Mouse (Mus musculus): ENCODE measurements around the gene Cd81. TPM values are rescaled to one million over a fixed set of nuclear protein-coding genes. Genes with fewer than 3 reads are reported as not detected.

Gene Cd81
- total and polyA plus RNA-seq, 2 experiments from 2014 or later = 423 to 473 TPM

GRCm38 (mm10) chr7:143020764-143021163 lies 31.8 kb upstream of the Cd81 start:
- H3K4me3 ChIP-seq (ENCODE audit: low read depth, low read length) = no peak overlapping the region
- H3K27ac ChIP-seq (ENCODE audit: low read depth, low read length) = no peak overlapping the region
- no peak overlapping the region for H3K9ac ChIP-seq
- DNase-seq (no peak), ATAC-seq (no peak)
- no peaks in the 10 kb centered on the region for H3K4me1 ChIP-seq (ENCODE audit: insufficient read depth)
- TF ChIP-seq CTCF (IDR thresholded peaks at IDR 0.05; ENCODE audit: low read depth) = no peak
- H3K36me3 ChIP-seq (ENCODE audit: insufficient read depth) = peaks cover 6% of the 10 kb centered on the region
- 76% methylated on average over 3 of the region's 3 CpGs for WGBS
- no peak overlapping the region for H3K4me2 ChIP-seq (ENCODE audit: low read depth)
- H3K9me3 ChIP-seq (ENCODE audit: low read length) = no peaks in the 10 kb centered on the region
- no peaks in the 10 kb centered on the region for H3K27me3 ChIP-seq (ENCODE audit: insufficient read depth, low read length)

DNA sequence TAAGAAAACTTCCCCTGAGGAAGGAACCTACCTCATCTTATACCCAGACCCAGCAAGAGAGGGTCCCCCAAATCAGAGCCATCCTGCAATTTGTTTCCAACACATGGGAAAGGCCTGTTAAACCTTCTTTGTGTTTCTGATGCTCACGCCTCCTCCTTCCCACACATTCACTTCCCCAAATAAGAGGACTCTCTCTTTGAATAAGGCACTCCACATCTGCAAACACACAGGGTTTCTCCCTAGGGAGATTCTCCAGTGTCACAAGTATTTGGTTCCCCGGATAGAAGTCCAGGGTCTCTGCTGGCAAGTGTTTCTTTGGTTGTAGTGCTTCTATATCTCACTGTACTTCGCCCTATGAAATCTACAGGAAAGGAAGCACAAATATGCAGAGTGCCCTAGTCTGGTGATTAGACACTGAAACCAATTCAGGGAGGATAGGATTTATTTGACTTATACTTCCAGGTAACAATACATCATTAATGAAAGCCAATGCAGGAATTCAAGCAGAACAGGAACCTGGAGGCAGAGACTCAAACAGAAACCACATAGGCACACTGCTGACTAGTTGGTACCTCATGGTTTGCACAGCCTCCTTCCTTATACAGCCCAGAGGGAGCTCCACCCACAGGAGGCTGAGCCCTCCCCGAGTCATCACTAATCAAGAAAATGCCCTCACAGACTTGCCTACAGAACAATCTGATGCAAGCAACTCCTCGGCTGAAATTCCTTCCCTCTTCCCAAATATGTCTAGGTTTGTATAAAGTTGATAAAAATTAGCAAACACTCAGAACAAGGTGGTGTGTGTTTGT lies 31.0 kb upstream of the Cd81 start:
- no peak for TF ChIP-seq CTCF (IDR thresholded peaks at IDR 0.05; ENCODE audit: low read depth)
- Histone ChIP-seq H3K4me3 (ENCODE audit: low read depth, low read length) (no peak overlapping the region), H3K4me2 (ENCODE audit: low read depth) (no peak overlapping the region), H3K36me3 (ENCODE audit: insufficient read depth) (peaks cover 6% of the 10 kb centered on the region), H3K27me3 (ENCODE audit: insufficient read depth, low read length) (no peaks in the 10 kb centered on the region), H3K9me3 (ENCODE audit: low read length) (no peaks in the 10 kb centered on the region), H3K4me1 (ENCODE audit: insufficient read depth) (no peaks in the 10 kb centered on the region), H3K27ac (ENCODE audit: low read depth, low read length) (no peak overlapping the region), H3K9ac (no peak overlapping the region)
- DNase-seq (no peak), ATAC-seq (no peak)
- WGBS = 68% methylated on average over 5 of the region's 5 CpGs

DNA sequence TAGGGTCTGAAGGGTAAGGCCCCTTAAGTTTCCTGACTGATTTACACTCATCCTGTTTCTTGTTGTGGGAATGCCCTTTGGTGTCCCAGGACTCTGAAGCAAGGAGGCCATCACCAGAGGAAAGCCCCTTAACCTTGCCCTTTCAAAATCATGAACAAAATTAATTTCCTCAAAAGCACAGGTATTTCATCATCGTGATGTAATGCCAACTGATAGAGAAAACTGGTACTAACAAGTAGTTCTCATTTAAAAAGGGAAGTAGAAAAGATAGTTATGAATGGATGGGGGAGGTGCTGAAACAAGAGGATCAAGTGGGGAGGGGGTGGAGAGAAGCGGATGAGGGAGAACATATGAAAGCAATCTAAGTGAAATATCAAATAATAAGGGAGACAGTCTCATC lies 29.0 kb upstream of the Cd81 start:
- Histone ChIP-seq H3K4me2 (ENCODE audit: low read depth) (no peak overlapping the region), H3K4me1 (ENCODE audit: insufficient read depth) (no peaks in the 10 kb centered on the region), H3K9me3 (ENCODE audit: low read length) (no peaks in the 10 kb centered on the region), H3K27ac (ENCODE audit: low read depth, low read length) (no peak overlapping the region), H3K36me3 (ENCODE audit: insufficient read depth) (peaks cover 6% of the 10 kb centered on the region), H3K9ac (no peak overlapping the region), H3K27me3 (ENCODE audit: insufficient read depth, low read length) (no peaks in the 10 kb centered on the region), H3K4me3 (ENCODE audit: low read depth, low read length) (no peak overlapping the region)
- no peak for TF ChIP-seq CTCF (IDR thresholded peaks at IDR 0.05; ENCODE audit: low read depth)
- DNase-seq (no peak), ATAC-seq (no peak)
- 89% methylated on average over 2 of the region's 2 CpGs for WGBS

- H3K9me3 ChIP-seq (ENCODE audit: low read length) = no peaks in the 10 kb centered on the region
- 94% methylated on average over 1 of the region's 1 CpGs for WGBS
- H3K4me2 ChIP-seq (ENCODE audit: low read depth) = no peak overlapping the region
- H3K9ac ChIP-seq = no peak overlapping the region
- no peak for DNase-seq
- peaks cover 6% of the 10 kb centered on the region for H3K36me3 ChIP-seq (ENCODE audit: insufficient read depth)
- ATAC-seq = no peak
- no peaks in the 10 kb centered on the region for H3K27me3 ChIP-seq (ENCODE audit: insufficient read depth, low read length)
- TF ChIP-seq CTCF (IDR thresholded peaks at IDR 0.05; ENCODE audit: low read depth) = no peak
- no peak overlapping the region for H3K27ac ChIP-seq (ENCODE audit: low read depth, low read length)
- H3K4me3 ChIP-seq (ENCODE audit: low read depth, low read length) = no peak overlapping the region
- no peaks in the 10 kb centered on the region for H3K4me1 ChIP-seq (ENCODE audit: insufficient read depth)
Measured at GRCm38 (mm10) chr7:143024293-143024692, 28.2 kb upstream of the Cd81 start.

DNA sequence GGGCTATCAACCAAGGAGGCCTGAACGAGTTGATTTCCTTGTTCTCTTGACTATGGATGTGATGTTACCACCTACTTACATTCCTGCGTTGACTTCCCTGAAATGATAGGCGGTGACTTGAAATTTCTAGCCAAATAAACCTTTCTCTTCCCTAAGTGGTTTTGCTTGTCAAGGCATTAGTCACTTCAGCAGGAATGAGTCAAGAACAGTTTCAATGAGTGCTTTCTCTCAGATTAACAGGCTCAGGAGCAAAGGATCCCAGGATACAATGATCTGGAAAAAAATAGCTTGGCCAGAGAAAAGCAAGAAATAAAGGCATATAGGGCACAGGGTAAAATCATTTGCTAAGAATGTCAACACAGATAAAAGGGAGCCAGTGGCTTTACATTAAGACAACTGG lies 27.0 kb upstream of the Cd81 start:
- Histone ChIP-seq H3K4me3 (ENCODE audit: low read depth, low read length) (no peak overlapping the region), H3K9ac (no peak overlapping the region), H3K27ac (ENCODE audit: low read depth, low read length) (no peak overlapping the region), H3K27me3 (ENCODE audit: insufficient read depth, low read length) (no peaks in the 10 kb centered on the region), H3K36me3 (ENCODE audit: insufficient read depth) (peaks cover 10% of the 10 kb centered on the region), H3K9me3 (ENCODE audit: low read length) (no peaks in the 10 kb centered on the region), H3K4me2 (ENCODE audit: low read depth) (no peak overlapping the region), H3K4me1 (ENCODE audit: insufficient read depth) (no peaks in the 10 kb centered on the region)
- 91% methylated on average over 3 of the region's 3 CpGs for WGBS
- no peak for DNase-seq
- ATAC-seq = no peak
- TF ChIP-seq CTCF (IDR thresholded peaks at IDR 0.05; ENCODE audit: low read depth) = no peak

DNA sequence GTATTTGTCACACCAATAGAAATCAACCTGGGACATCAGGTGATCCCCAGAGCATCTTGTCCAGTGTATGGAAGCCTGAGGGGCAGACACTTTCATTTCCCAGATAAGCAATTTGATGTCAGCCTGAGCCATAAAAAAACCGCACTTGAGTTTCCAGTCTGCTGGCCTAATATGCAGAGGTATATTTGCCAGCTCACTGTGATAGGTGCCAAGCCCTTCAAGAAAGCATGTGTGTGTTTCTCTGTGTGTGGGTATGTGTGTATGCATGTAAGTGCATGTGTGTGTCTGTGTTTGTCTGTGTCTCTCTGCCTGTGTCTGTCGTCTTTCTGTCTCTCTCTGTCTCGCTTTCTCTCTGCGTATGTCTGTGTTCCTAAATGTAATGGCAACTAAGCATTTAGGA lies 25.3 kb upstream of the Cd81 start:
- no peak for DNase-seq
- Histone ChIP-seq H3K36me3 (ENCODE audit: insufficient read depth) (peaks cover 24% of the 10 kb centered on the region), H3K27me3 (ENCODE audit: insufficient read depth, low read length) (no peaks in the 10 kb centered on the region), H3K4me3 (ENCODE audit: low read depth, low read length) (no peak overlapping the region), H3K4me1 (ENCODE audit: insufficient read depth) (no peaks in the 10 kb centered on the region), H3K27ac (ENCODE audit: low read depth, low read length) (no peak overlapping the region), H3K9me3 (ENCODE audit: low read length) (no peaks in the 10 kb centered on the region), H3K4me2 (ENCODE audit: low read depth) (no peak overlapping the region), H3K9ac (no peak overlapping the region)
- 82% methylated on average over 4 of the region's 4 CpGs for WGBS
- no peak for ATAC-seq
- no peak for TF ChIP-seq CTCF (IDR thresholded peaks at IDR 0.05; ENCODE audit: low read depth)

DNA sequence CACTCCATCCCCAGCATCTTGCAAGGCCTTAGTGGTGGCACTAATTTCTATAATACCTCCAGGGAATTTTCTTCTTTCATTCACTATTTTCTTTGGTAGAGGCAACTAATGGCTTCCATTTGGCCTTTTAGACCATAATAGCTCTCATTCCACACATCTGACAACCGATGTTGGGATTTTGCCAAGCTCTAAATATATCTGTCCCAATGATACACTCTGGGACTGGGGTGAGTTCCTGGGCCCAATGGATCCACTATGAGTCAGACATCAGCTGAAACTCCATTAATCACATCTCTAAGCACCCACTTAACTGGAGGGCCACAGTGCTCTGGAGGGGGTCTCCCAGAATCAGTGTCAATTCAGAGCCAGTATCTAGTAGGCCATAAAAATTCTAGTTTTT lies 20.7 kb upstream of the Cd81 start:
- ATAC-seq (no peak), DNase-seq (no peak)
- Histone ChIP-seq H3K9ac (no peak overlapping the region), H3K36me3 (ENCODE audit: insufficient read depth) (peaks cover 44% of the 10 kb centered on the region), H3K4me3 (ENCODE audit: low read depth, low read length) (no peak overlapping the region), H3K27ac (ENCODE audit: low read depth, low read length) (no peak overlapping the region), H3K4me2 (ENCODE audit: low read depth) (no peak overlapping the region), H3K4me1 (ENCODE audit: insufficient read depth) (no peaks in the 10 kb centered on the region), H3K9me3 (ENCODE audit: low read length) (no peaks in the 10 kb centered on the region), H3K27me3 (ENCODE audit: insufficient read depth, low read length) (no peaks in the 10 kb centered on the region)
- TF ChIP-seq CTCF (IDR thresholded peaks at IDR 0.05; ENCODE audit: low read depth) = no peak
- WGBS = 81% methylated on average over 1 of the region's 1 CpGs

Measured in forebrain, postnatal 0 days (tissue).